Mouse (Mus musculus): ENCODE data around the gene Gm10401. TPM values are rescaled to one million over a fixed set of nuclear protein-coding genes. Genes with fewer than 3 reads are reported as not detected.

Gene Gm10401
- total RNA-seq, 2 experiments from 2014 or later: not detected

Other genes with a start within 250 kb of the Gm10401 start
- gene 4930519G04Rik, start 244.6 kb downstream of the Gm10401 start, total RNA-seq (2021): not detected
- gene Gm9936, start 239.6 kb downstream of the Gm10401 start, total RNA-seq (2021): not detected
- 1 to 10 TPM; 1.2 to 2.7 TPM for gene Oasl2, start 201.4 kb downstream of the Gm10401 start, total RNA-seq (2021)
- gene Oasl1, start 175.1 kb downstream of the Gm10401 start, total RNA-seq (2021): under 1 TPM in 1 of 2 experiments, not detected in 1; 0.59 TPM
- gene 2210016L21Rik, start 156.1 kb downstream of the Gm10401 start, total RNA-seq (2021): 10 to 100 TPM; 19.2 to 23.1 TPM
- not detected for gene Hnf1a, start 127.2 kb downstream of the Gm10401 start, total RNA-seq (2021)
- 10 to 100 TPM; 19.6 to 21.3 TPM for gene Sppl3, start 87.2 kb downstream of the Gm10401 start, total RNA-seq (2021)
- 10 to 100 TPM; 68.8 to 71.7 TPM for gene Acads, start 21.1 kb upstream of the Gm10401 start, total RNA-seq (2021)
- gene Unc119b, start 36.7 kb upstream of the Gm10401 start, total RNA-seq (2021): 1 to 10 TPM; 8.5 to 9.0 TPM
- 100 to 1,000 TPM; 163 to 241 TPM for gene Mlec, start 59.9 kb upstream of the Gm10401 start, total RNA-seq (2021)
- gene Cabp1, start 96.1 kb upstream of the Gm10401 start, total RNA-seq (2021): 1 to 10 TPM; 1.3 to 1.4 TPM
- gene Pop5, start 137.5 kb upstream of the Gm10401 start, total RNA-seq (2021): 10 to 100 TPM; 27.9 to 28.2 TPM
- gene Rnf10, start 174.6 kb upstream of the Gm10401 start, total RNA-seq (2021): 100 to 1,000 TPM; 243 to 279 TPM
- gene Coq5, start 181.4 kb upstream of the Gm10401 start, total RNA-seq (2021): 10 to 100 TPM; 86.7 to 87.0 TPM
- 10 to 100 TPM; 51.5 to 76.5 TPM for gene Dynll1, start 202.7 kb upstream of the Gm10401 start, total RNA-seq (2021)
- gene Srsf9, start 228.9 kb upstream of the Gm10401 start, total RNA-seq (2021): 10 to 100 TPM; 10.7 to 11.0 TPM
- gene Gatc, start 242.9 kb upstream of the Gm10401 start, total RNA-seq (2021): 10 to 100 TPM; 22.0 to 22.2 TPM
- 10 to 100 TPM; 16.5 to 19.4 TPM for gene Triap1, start 242.9 kb upstream of the Gm10401 start, total RNA-seq (2021)

Measured in gastrocnemius, postnatal 36 days (tissue).